Mouse (Mus musculus) brown adipose tissue, adult 24 weeks (tissue): ENCODE measurements around the gene 4930469K13Rik. TPM values are rescaled to one million over a fixed set of nuclear protein-coding genes. Genes with fewer than 3 reads are reported as not detected.

Source experiments
- H3K27ac ChIP-seq: fragments of 200-500 bp; replicated peaks from 2 replicates; pipeline ENCODE4 v1.5.1; 2012; ENCODE audit warnings: low read depth, mild to moderate bottlenecking, low read length
- H3K4me1 ChIP-seq: fragments of 200-500 bp; 2 replicates; pipeline ENCODE4 v1.6.1; 2012; ENCODE audit warnings: low read length, mixed read lengths; ENCODE audit not compliant: control insufficient read depth, insufficient read depth, insufficient read length
- H3K4me3 ChIP-seq: fragments of 200-500 bp; 2 replicates; pipeline ENCODE4 v1.5.1; 2012; ENCODE audit warnings: low read depth, mild to moderate bottlenecking, low read length, moderate library complexity; ENCODE audit not compliant: insufficient read depth
- polyA plus RNA-seq: library from polyadenylated mRNA; stranded (reverse); fragments of >200 nt; gene quantifications from 2 replicates; pipeline ENCODE4 v1.2.4, GENCODE M21; 2012; ENCODE audit not compliant: missing spikeins, insufficient read depth, insufficient read length

Gene 4930469K13Rik
- polyA plus RNA-seq, 1 experiment, result not detected

GRCm38 (mm10) chr11:34104919-34105318, 6.6 kb upstream of the 4930469K13Rik start:
- Histone ChIP-seq H3K27ac (no peak overlapping the region), H3K4me3 (no peak overlapping the region), H3K4me1 (no peaks in the 10 kb centered on the region)

GRCm38 (mm10) chr11:34101827-34102226, 3.5 kb upstream of the 4930469K13Rik start:
- H3K4me1 ChIP-seq, result no peaks in the 10 kb centered on the region
- H3K4me3 ChIP-seq, result no peak overlapping the region
- H3K27ac ChIP-seq, result no peak overlapping the region

GRCm38 (mm10) chr11:34087064-34087463, 11.3 kb downstream of the 4930469K13Rik start:
- Histone ChIP-seq H3K4me1 (peaks cover 4% of the 10 kb centered on the region), H3K27ac (no peak overlapping the region), H3K4me3 (no peak overlapping the region)

- H3K27ac ChIP-seq, result no peak overlapping the region
- peaks cover 4% of the 10 kb centered on the region for H3K4me1 ChIP-seq
- H3K4me3 ChIP-seq, result no peak overlapping the region
Measured at GRCm38 (mm10) chr11:34086164-34086751, 12.1 kb downstream of the 4930469K13Rik start.

- no peak overlapping the region for H3K27ac ChIP-seq
- H3K4me3 ChIP-seq, result no peak overlapping the region
- peaks cover 4% of the 10 kb centered on the region for H3K4me1 ChIP-seq
Measured at GRCm38 (mm10) chr11:34084639-34085038, 13.7 kb downstream of the 4930469K13Rik start.

GRCm38 (mm10) chr11:34083795-34084194, 14.6 kb downstream of the 4930469K13Rik start:
- Histone ChIP-seq H3K4me3 (no peak overlapping the region), H3K27ac (no peak overlapping the region), H3K4me1 (peaks cover 4% of the 10 kb centered on the region)

- Histone ChIP-seq H3K4me3 (no peak overlapping the region), H3K4me1 (no peaks in the 10 kb centered on the region), H3K27ac (no peak overlapping the region)
Measured at GRCm38 (mm10) chr11:34079542-34080464, 18.6 kb downstream of the 4930469K13Rik start.

GRCm38 (mm10) chr11:34078581-34078980, 19.8 kb downstream of the 4930469K13Rik start:
- Histone ChIP-seq H3K4me1 (no peaks in the 10 kb centered on the region), H3K27ac (no peak overlapping the region), H3K4me3 (no peak overlapping the region)

GRCm38 (mm10) chr11:34077870-34078269, 20.5 kb downstream of the 4930469K13Rik start:
- H3K4me1 ChIP-seq, result no peaks in the 10 kb centered on the region
- no peak overlapping the region for H3K4me3 ChIP-seq
- no peak overlapping the region for H3K27ac ChIP-seq

GRCm38 (mm10) chr11:34073776-34074175, 24.6 kb downstream of the 4930469K13Rik start:
- no peak overlapping the region for H3K4me3 ChIP-seq
- no peak overlapping the region for H3K27ac ChIP-seq
- no peaks in the 10 kb centered on the region for H3K4me1 ChIP-seq

- H3K27ac ChIP-seq, result no peak overlapping the region
- no peaks in the 10 kb centered on the region for H3K4me1 ChIP-seq
Measured at GRCm38 (mm10) chr11:34072309-34072708, 26.0 kb downstream of the 4930469K13Rik start.

GRCm38 (mm10) chr11:34070596-34070995, 27.8 kb downstream of the 4930469K13Rik start:
- no peak overlapping the region for H3K27ac ChIP-seq
- no peak overlapping the region for H3K4me3 ChIP-seq
- no peaks in the 10 kb centered on the region for H3K4me1 ChIP-seq

More at GRCm38 (mm10) chr11:34072309-34072708, 26.0 kb downstream of the 4930469K13Rik start:
- no peak overlapping the region for H3K4me3 ChIP-seq

- H3K4me3 ChIP-seq, result no peak overlapping the region
- H3K4me1 ChIP-seq, result no peaks in the 10 kb centered on the region
- H3K27ac ChIP-seq, result no peak overlapping the region
Measured at GRCm38 (mm10) chr11:34063702-34064485, 34.5 kb downstream of the 4930469K13Rik start.

- Histone ChIP-seq H3K4me1 (no peaks in the 10 kb centered on the region), H3K27ac (no peak overlapping the region), H3K4me3 (no peak overlapping the region)
Measured at GRCm38 (mm10) chr11:34063257-34063656, 35.1 kb downstream of the 4930469K13Rik start.

GRCm38 (mm10) chr11:34061740-34062139, 36.6 kb downstream of the 4930469K13Rik start:
- no peak overlapping the region for H3K27ac ChIP-seq
- H3K4me1 ChIP-seq, result no peaks in the 10 kb centered on the region
- H3K4me3 ChIP-seq, result no peak overlapping the region
